Mouse (Mus musculus): Measurements from ENCODE around the gene Zfp526.

Gene Zfp526

DNA sequence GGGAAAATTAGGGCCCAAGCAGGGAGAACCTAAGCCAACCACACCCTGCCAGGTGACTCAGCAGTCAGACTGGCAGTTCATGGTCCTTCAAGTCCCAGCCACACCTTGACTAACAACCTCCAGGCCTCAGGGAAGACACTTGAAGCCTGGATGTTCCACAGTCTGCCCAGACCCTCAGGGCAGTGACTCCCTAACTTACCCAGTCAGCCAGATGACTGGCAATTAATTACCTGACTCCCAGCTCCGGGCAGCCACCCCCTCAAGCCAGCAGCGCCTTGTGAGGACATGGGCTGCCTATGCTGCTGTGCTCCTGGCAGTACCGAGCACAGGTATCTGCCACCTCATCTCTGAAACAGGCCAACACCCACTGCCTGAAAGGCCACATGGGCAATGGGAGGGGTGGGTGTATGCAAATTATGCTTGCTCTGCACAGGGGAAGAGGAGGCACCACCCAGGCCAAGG lies 12.0 kb upstream of the Zfp526 start:
- no peak for DNase-seq (ENCODE audit: low spot score in 2 of 2)

DNA sequence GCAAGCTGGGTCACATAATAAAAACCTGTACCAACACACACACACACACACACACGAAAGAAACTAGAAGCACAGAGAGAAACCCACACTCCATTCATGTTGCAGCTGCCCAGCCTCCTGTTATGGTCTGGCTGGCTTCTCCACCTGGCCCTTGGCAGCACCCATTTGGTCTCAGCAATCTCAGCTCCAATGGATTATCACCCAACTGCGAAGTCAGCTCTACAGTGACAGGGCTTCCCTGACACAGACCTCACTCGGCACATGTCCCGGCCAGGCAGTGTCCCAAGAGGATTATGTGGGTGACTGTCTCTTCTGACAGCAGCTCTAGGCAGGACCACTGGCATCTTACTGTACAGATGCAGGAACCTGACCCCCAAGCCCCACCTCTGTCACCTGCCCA lies 10.7 kb upstream of the Zfp526 start:
- no peak for DNase-seq (ENCODE audit: low spot score in 2 of 2)

DNA sequence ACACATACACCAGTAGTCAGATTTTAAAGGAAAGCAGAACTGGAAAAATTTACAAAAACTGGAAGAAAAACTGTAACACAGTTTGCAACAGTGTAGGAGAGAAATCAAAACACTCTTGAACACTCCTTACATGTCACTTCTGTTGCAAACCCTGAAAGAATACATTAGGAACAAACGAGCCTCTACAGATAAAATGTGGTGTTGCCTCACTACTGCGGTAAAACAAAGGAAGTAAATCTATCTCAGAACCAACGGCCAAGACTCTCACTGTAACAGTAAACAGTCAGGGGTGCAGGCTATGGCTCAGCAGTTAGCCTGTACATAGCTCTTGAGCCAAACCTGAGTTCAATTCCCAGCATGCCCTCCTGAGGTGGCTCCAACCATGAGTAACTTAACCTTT lies 8.1 kb upstream of the Zfp526 start:
- DNase-seq (ENCODE audit: low spot score in 2 of 2), result no peak

DNA sequence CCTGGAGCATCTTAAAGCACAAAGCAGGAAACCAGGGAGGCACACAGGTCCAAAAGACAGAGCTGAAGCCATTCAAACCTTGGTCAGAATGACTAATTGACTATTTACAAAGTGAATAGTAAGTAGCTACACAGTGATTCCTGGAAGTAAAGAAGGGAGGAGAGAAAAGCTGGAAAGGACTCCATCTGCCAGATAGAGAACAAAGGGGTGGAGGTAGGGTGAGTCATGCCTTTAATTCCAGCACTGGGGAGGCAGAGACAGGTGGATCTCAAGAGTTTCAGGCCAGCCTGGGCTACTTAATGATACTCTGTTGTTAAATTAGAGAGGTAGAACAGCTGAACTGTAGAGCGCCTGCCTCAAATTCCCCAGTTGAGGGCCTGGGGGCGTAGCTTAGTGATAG lies 7.1 kb upstream of the Zfp526 start:
- no peak for DNase-seq (ENCODE audit: low spot score in 2 of 2)

DNA sequence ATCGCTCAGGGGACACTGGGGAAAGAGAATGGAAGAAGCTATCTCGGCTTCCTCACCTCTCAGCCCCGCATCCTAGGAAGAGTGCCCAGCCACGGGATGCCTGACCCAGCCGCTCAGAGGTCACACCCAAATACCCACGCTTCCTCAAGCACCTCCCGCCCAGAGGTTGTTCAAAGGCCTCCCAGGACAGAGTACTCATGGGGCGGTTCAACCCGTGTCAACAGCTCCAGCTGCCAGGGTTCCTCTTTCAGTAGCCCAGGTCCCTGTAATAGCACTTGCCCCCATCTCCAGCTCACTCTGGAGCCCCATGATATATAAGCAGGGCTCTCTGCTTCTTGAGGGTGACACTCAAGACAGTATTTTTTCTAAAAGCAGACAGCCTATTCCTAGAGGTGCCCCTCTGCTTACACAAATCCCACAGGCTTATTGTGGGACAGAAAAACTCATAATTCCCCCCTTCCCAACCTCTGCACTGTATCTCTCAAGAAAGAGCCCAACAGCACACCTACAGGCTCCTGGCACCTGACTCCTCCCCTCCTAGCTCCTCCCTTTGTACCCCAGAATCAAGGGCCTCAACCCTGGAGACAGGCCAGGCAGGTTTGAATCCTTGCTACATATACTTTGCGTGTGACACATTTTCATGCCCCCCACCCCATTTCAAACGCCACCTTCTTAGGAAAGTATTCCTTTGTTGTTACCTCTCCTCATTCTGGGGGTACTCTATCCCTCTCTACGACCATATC lies 3.4 kb upstream of the Zfp526 start:
- DNase-seq (ENCODE audit: low spot score in 2 of 2), result no peak

DNA sequence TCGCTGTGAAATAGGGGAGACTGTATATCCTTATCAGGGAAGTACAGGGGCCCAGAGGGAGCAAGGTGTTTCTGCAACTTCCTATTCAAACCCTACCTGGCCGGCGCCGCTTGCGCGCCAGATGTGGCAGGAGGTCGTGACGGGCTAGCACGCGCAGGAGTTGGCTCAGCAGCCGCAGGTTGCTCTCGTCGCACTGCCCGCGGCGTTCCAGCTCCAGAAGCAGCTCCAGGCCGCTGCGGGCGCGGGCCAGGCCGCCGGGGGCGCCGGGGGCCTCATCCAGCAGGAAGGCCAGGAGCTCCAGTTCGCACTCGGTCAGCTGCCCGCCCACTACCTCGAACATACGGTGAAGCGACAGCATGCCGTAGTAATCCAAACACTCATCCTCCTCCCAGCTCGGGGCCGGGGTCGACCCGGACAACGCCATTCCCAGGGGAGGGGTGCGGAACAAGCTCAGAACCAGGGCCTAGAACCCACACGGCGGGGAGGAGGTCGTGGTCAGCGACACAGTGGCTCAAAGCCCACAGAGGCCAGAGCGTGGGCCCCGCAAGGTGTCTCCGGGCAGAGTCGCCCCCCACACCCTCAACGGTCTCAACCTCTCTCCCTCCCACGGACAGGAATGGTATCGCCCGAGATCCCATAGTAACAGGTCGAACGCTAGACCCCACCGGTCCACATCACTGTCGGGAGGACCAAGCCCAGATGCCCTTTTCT lies 2.4 kb upstream of the Zfp526 start:
- no peak for DNase-seq (ENCODE audit: low spot score in 2 of 2)

DNA sequence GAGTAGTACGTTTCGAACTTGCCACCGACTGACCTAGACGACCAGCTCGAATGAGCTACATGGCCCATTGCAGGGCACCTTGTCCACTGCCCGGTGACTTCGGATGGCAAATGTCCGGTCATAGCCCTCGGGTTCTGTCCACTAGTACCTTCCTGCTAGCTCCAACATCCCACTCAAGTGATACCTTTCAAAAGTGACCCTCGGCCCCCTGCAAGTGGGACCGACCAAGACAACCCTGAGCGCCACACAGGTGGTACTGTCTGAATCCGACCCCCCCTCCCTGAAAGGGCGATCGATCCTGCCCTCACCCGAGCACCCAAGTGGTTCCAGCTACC lies 1.8 kb upstream of the Zfp526 start:
- no peak for DNase-seq (ENCODE audit: low spot score in 2 of 2)

DNA sequence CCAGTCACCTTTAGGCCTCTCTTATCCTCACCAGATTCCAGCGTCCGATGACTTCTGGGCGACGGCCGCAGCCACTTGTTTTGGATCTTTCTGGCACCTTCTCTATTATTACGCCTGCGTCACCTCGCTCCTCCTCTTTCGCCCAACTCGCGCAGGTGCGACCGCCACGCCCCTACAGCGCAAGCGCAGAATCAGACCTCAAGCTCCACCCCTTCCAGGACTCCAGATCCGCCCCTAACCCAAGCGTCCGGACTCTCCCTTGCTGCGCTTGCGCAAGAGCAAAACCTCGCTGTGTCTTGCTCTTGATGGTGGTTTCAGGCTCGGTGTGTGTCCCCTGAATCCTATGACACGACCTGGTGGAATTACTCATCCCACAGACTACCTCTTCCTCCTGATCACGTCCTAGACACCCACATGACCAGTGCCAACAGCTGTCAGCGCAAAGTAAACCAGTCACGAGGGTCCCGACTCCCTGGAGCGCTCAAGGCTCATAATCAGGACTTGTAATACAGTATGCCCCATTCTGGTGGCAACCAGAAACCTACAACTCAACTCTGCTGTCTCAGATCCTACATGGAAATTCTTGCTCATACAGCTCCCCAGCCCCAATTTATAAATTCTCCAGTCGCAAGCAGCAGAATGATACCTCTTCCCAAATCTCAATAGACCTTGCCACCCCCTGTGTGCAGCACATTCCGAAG lies 1.3 kb upstream of the Zfp526 start:
- DNase-seq (ENCODE audit: low spot score in 2 of 2), result peak; percentile 89 to 93

DNA sequence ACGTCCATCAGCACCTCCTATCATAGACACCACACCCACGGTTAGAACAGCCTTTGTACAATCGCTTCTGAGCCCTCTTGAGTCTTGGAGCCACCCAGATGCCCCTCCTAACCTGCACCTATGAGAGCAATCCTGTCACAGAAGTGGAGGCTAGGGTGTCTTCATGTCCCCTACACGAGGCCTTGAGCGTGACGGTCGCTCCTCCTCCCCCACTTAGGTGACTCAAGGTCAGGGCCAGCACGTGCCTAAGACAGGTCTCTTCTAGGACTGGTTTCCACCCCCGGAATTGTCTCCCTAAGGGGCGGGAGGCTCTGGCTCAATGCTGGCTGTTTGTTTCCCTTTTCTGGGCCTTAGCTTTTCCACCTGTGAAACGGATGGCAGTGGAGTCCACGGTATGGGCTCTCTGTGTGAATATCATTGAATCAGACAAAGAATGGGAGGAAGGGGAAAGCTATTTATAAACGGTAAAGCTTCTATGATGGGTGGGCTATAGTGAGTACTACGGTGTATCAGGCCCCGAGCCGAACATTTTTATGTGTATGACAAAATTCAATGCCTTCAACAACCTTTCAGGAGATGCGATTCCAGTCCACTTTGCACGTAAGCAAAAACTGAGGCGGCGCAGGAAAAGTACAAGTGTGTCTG lies 646 bp upstream of the Zfp526 start, which contains the start of gene Dedd2:
Gene Dedd2 (minus strand): TSS at position 159 of the 645 bp plus-strand sequence.
- no peak for DNase-seq (ENCODE audit: low spot score in 2 of 2)

DNA sequence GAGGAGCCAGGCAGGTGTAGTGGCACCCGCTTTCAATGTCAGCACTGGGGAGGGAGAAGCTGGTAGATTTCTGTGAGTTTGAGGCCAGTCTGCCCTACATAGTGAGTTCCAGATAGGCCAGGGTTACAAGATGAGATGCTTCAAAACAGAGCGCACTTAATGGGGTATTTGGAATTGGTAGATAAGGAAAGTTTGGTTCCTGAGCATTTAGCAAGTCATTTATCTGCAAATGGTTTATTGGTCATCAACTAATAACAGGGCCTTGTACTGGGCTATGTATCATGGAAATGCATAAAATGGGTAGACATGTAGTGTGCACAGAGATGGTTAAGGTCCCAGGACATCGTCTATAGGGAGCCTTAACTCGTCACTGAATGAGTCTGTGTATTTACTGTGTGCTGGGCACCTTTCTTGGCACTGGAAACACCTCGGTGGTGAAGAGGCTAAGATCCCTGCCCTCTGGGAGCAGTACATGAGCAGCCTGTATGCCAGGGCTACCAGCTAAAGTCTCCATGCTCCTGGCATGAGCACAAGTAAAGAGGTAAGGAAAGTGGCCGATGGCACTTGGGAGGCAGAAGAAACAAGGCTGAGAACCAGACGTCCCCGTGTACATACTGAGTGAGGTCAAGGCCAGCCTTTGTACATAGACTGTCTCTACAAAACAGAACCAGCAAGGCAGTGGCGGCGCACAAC lies 1.2 kb downstream of the Zfp526 start:
- DNase-seq (ENCODE audit: low spot score in 2 of 2), result no peak

DNA sequence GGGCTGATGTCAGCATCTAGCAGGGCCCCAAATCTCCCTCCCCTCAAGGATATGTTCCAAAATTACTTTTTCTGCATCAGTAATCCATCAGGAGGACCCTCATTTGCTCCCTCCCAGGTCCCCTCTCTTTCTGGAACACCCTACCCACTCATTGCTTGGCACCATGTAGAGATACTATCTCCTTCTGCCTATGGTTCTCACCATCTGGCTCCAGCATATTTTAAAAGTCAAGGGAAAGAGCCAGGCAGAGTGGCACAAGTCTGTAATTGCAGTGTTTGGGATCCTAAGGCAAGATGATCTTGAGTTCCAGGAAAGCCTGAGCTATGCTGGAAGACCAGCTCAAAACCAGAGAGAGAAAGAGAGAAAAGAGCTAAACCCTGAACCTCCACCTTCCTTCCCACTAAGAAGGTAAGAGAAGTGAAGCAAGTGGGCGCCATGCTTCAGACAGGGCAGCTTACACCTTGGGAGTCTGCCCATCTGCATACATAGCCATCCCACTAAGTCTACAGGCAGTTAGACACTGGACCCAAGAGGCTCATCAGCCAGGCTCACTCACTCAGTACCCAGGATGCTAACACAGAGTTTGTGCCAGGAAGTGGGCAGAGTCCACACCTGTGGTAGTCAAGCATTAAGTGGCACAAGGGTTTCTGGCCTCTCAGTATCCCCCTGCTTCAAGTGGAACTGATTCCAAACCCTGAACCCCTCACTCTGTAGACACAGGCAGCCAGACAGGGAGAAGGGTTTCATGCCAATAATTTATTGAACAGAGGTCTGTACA lies 6.5 kb downstream of the Zfp526 start:
- no peak for DNase-seq (ENCODE audit: low spot score in 2 of 2)

DNA sequence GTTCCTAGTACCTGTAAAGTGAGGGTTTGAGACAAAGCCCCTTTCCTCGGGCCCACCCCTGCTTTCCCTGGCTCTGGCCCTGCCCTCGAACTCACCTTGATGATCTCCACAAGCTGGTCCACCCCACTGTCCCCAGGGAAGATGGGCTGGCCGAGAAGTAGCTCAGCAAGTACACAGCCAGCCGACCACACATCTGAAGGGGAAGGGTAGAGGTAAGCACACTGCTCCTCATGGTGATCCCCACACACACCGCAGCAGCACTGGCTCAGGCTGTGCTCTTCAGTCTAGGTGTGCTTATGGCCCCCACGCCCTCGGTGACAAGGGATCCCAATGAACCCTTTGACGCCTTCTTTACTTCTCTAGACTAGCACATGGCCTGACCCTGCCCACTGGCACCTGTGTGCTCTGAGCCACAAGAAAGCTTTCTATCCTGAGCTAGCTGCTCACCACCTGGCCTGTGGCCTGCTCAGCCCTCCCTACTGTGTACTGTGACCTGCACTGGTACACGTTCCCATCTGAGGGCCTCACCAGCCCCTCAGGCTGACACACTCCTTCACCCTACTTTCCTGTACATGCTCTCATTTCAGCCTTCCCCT lies 9.6 kb downstream of the Zfp526 start:
- DNase-seq (ENCODE audit: low spot score in 2 of 2), result no peak

DNA sequence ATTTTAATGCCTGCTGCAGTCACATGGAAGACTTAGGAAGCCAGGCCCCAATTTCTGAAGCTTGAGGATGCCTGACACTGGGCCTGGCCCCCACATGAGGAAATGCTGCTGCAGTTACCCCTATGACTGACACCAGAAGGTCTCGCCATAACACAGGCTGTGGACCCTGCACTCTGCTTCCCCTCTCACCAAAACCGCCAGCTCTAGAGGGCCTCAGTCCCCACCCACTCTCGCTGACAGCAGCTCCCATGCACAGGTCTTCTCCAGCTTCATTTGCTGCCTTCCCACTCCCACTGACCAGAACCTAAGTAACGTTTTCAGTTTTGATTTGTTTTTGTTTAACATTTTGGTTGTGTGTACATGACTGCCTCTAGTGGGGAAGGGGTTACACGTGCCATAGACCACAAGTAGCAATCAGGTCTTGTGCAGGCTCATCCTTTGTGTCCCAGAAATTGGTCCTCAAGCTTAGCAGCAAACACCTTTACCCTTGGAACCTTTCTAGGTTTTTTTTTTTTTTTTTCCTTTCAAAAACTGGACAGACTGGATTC lies 10.9 kb downstream of the Zfp526 start:
- DNase-seq (ENCODE audit: low spot score in 2 of 2), result no peak

DNA sequence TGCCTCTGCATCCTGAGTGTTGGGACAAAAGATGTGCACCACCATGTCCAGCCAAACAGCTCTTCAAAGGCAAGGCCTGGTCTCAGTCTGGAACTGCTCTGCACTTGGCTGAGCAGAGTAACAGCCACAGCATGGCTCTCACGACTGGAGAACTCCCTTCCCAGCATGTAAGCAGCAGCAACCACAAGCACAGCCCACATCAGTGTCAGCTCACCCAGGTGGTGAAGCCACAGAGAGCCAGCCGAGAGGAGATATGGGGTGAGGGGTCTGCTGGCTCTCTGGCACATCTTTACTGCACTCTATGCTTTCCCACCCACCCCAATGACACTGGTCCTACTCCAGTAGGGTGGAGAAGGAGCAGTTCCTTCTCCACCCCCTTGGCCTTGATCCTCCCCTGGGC lies 11.8 kb downstream of the Zfp526 start:
- DNase-seq (ENCODE audit: low spot score in 2 of 2), result no peak

DNA sequence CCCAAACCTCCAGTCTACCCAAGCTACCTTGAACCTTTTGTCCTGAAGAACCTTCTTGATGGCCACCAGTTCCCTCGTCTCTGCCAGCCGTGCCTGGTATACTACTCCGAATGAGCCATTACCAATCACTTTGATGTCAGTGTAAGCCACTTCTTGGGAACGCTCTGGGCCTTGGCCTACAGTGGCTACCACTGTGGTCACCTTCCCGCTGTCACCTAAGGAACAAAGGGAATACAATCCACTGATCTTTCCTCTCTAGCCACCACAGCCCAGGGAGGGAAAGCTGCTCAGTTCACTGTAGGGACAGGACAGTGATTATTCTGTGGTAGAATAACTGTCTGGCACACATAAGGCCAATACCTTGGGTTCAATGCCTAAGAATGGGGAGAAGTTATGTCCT lies 14.3 kb downstream of the Zfp526 start:
- DNase-seq (ENCODE audit: low spot score in 2 of 2), result peak in 1 of 2 experiments; percentile 6

DNA sequence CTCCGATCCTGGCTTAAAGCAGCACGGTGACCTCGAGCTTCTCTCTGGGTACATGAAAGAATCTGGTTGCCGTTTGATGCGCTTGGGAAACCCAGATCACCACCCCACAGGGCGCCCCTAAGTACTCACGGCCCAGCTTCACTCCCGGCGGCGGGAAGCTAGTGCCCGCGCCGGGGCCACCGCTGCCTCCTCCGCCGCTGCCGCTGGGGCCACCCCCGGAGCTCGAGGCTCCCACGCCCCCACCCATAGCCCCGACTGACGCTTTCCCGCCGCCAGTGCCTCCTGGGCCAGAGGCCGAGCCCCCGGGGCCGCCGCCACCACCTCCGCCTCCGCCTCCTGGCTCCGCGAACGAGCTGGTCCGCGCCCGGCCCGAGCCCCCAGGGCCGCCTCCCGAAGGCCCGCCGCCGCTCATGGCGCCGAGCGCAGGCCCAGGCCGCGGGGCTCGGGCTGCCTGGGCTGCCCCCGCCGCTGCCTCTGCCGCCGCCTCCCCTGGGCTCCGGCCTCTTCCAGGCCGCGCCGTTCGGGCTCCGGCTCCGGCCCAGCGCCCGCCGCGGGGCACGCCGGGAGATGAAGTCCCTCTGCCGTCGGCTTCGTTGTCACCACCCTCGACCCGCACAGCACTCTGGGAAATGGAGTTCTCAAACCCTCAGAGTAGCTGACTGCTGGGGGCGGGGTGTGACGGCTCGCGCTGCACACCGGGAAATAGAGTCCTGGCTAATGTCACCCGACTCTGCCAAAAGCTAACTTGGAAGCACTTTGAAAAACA lies 16.2 kb downstream of the Zfp526 start, which contains the start of gene Gsk3a:
Gene Gsk3a (minus strand): TSS at position 603 of the 766 bp plus-strand sequence.
- DNase-seq (ENCODE audit: low spot score in 2 of 2), result peak; percentile 96

DNA sequence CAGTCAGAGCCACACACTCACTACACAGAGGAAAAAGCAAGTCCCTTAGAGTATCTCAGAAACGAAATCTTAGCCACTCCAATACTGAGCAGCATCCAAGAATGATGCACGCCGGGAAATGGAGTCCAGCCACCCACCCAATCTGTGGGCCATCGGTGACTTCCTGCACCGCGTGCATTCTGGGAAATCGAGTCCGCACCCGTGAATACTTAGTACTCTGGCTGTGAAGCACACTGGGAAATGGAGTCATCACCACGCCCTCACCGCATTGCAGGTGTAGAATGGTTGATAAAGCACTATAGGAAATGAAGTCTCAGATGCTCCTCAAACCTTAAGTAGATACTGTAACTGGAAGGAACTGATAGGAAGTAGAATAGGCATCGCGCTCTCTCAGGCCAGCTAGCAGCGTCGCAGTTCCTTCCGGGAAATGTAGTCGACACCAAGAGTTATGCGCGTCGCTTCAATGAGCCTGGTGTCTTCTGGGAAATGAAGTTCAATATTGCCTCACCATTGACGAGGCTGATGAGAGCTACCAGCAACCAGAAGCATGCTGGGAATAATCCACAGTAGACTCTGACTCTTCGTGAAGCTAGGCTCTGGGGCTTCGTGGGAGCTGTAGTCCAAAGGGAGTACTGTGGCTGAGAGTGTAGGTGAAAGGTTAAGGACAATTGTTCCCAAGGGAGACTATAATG lies 16.9 kb downstream of the Zfp526 start:
- peak; percentile 91 to 93 for DNase-seq (ENCODE audit: low spot score in 2 of 2)

DNA sequence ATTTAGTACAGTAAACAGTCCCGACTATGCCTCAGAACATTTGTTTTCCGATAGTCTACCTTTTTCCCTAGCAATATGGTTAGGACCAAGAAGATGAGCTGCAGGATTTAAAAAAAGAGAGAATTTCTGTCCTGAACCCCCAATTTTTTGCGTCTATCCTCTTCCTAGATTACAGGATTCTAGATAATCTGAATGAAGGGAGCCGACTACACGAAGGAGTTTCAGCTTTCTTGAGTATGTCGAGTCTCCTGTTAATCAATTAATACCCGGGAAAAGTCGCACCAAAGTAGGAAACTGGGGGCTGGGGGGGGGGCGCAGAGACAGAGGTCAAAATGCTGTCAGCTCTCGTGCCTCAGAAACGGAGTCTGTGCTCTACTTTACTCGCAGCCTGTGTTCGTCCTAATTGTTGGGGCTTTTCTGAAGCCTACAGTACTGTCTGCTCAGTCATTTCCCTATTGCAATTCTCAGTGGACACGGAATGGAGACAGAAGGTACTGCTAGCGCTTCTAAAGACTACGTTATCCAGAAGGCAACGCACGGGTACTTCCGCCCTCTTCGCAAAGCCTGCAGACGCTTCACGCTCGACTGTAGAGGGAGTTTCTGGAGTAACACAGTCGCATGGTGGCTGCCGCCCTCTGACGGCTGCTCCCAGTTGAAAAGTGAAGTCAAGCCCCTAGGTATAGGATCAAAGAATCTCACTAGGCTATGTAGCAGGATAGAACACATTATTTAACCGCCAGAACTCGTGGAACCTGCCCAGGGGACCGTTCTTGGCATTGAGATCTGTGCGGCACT lies 17.8 kb downstream of the Zfp526 start:
- DNase-seq (ENCODE audit: low spot score in 2 of 2), result peak; percentile 80 to 85

Data from frontal cortex, postnatal 14 days (tissue).